Mouse (Mus musculus): ENCODE data around the gene Fblim1. TPM values are rescaled to one million over a fixed set of nuclear protein-coding genes. Genes with fewer than 3 reads are reported as not detected.
"Not testable (repeated sequence)": the region's sequence is repeated elsewhere in the genome, so short reads cannot be mapped to it uniquely, and the experiment has no call there.

The Fblim1 gene
- polyA plus RNA-seq, 1 experiment from 2014 or later: 90.1 TPM

- ATAC-seq (no peak), DNase-seq (ENCODE audit: low read depth, low spot score) (no peak)
- no peak for TF ChIP-seq CTCF (IDR thresholded peaks at IDR 0.05)
- in situ Hi-C loops (cut with MboI; ENCODE audit: low pct_unique_long_range_greater_than_20kb): loop anchor here (5.0 to 25.0 kb wide), 2 partner anchors 162 to 282 kb away; no protein-coding TSS in a partner anchor
- ChIA-PET CTCF (no interaction called here), POLR2A (interaction anchor here (0.7 to 0.8 kb wide), 2 partner anchors 9 to 163 kb away, joined by 3 read pairs; no protein-coding TSS in a partner anchor)
- H3K27me3 ChIP-seq: no peaks in the 10 kb centered on the region
Observed at GRCm38 (mm10) chr4:141568966-141569365, 36.9 kb downstream of the Fblim1 start.

- ATAC-seq; H3K27me3 ChIP-seq; POLR2A ChIA-PET; DNase-seq (ENCODE audit: low read depth, low spot score): not testable (repeated sequence)
- CTCF ChIA-PET: interaction anchor here (1.1 kb wide), 1 partner anchor 136 kb away, joined by 3 read pairs; no protein-coding TSS in a partner anchor
- in situ Hi-C loops (cut with MboI; ENCODE audit: low pct_unique_long_range_greater_than_20kb): loop anchor here (5.0 to 25.0 kb wide), 2 partner anchors 160 to 280 kb away; no protein-coding TSS in a partner anchor
Observed at GRCm38 (mm10) chr4:141567174-141567573, 38.7 kb downstream of the Fblim1 start.

DNA sequence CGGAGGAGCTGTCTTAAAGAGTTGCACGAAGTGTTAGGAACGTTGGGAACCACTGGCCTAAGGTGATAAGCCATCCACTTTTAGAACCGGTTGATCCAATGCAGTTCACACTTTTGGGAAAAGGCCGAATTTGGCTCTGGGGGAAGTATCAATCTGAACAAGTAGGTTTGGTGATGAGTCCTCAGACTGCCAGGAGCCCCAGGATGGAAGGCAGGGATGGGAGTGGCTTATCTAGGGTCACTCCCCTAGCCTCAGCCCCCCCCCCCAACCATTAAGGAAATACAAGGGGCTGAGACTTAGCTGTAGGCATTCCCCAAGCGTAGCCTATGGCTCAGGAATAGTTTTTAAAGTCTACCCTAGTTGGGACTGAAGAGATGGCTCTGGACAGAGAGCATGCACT is 39.7 kb downstream of the Fblim1 start:
- in situ Hi-C loops (cut with MboI; ENCODE audit: low pct_unique_long_range_greater_than_20kb): loop anchor here (5.0 to 25.0 kb wide), 2 partner anchors 159 to 279 kb away; no protein-coding TSS in a partner anchor
- ChIA-PET POLR2A (no interaction called here), CTCF (no interaction called here)

GRCm38 (mm10) chr4:141565325-141565724 is 40.6 kb downstream of the Fblim1 start:
- in situ Hi-C loops (cut with MboI; ENCODE audit: low pct_unique_long_range_greater_than_20kb): loop anchor here (5.0 to 25.0 kb wide), 2 partner anchors 158 to 278 kb away; no protein-coding TSS in a partner anchor
- ChIA-PET CTCF (interaction anchor here (1.4 to 1.5 kb wide), 2 partner anchors 10 to 13 kb away, joined by 3 to 4 read pairs; no protein-coding TSS in a partner anchor), POLR2A (no interaction called here)
- H3K27me3 ChIP-seq: no peaks in the 10 kb centered on the region
- no peak for TF ChIP-seq CTCF (IDR thresholded peaks at IDR 0.05)
- peak; percentile 29 for ATAC-seq
- no peak for DNase-seq (ENCODE audit: low read depth, low spot score)

More for the DNA sequence above, 39.7 kb downstream of the Fblim1 start:
- DNase-seq (ENCODE audit: low read depth, low spot score) (no peak), ATAC-seq (no peak)
- TF ChIP-seq CTCF (IDR thresholded peaks at IDR 0.05): no peak
- no peaks in the 10 kb centered on the region for H3K27me3 ChIP-seq

DNA sequence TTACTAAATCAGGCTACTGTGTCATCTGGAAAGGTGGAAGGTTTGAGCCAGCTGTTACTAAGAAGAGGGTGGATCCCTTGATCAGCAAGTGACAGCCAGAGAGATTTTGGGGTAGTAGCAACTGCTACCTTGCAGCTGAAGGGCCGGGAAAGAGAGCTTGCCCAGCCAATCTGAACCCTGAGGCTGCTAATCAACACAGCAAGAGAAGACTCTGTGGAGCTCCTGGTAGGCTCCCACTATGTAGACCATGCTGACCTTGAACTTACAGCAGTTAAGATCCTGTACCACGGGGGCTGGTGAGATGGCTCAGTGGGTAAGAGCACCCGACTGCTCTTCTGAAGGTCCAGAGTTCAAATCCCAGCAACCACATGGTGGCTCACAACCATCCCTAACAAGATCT is 41.2 kb downstream of the Fblim1 start:
- no peak for TF ChIP-seq CTCF (IDR thresholded peaks at IDR 0.05)
- H3K27me3 ChIP-seq: no peaks in the 10 kb centered on the region
- no peak for ATAC-seq
- ChIA-PET POLR2A (interaction anchor here (0.6 kb wide), 1 partner anchor 731 kb away, joined by 3 read pairs; no protein-coding TSS in a partner anchor), CTCF (interaction anchor here (1.4 to 1.5 kb wide), 2 partner anchors 11 to 13 kb away, joined by 3 to 4 read pairs; no protein-coding TSS in a partner anchor)
- in situ Hi-C loops (cut with MboI; ENCODE audit: low pct_unique_long_range_greater_than_20kb): loop anchor here (5.0 to 25.0 kb wide), 2 partner anchors 157 to 277 kb away; no protein-coding TSS in a partner anchor
- no peak for DNase-seq (ENCODE audit: low read depth, low spot score)

GRCm38 (mm10) chr4:141564209-141564608 is 41.7 kb downstream of the Fblim1 start:
- no peaks in the 10 kb centered on the region for H3K27me3 ChIP-seq
- DNase-seq (ENCODE audit: low read depth, low spot score): no peak
- TF ChIP-seq CTCF (IDR thresholded peaks at IDR 0.05): no peak
- CTCF ChIA-PET: interaction anchor here (1.4 to 1.5 kb wide), 3 partner anchors 11 to 157 kb away, joined by 3 to 4 read pairs (median 4); no protein-coding TSS in a partner anchor
- no peak for ATAC-seq
- in situ Hi-C loops (cut with MboI; ENCODE audit: low pct_unique_long_range_greater_than_20kb): loop anchor here (25.0 kb wide), 1 partner anchor 277 kb away; no protein-coding TSS in a partner anchor
- POLR2A ChIA-PET: interaction anchor here (0.6 to 1.1 kb wide), 2 partner anchors 8 to 730 kb away, joined by 3 read pairs; no protein-coding TSS in a partner anchor

GRCm38 (mm10) chr4:141562281-141562680 is 43.6 kb downstream of the Fblim1 start:
- POLR2A ChIA-PET: no interaction called here
- no peak for DNase-seq (ENCODE audit: low read depth, low spot score)
- H3K27me3 ChIP-seq: no peaks in the 10 kb centered on the region
- in situ Hi-C loops (cut with MboI; ENCODE audit: low pct_unique_long_range_greater_than_20kb): loop anchor here (25.0 kb wide), 1 partner anchor 275 kb away; no protein-coding TSS in a partner anchor
- no peak for ATAC-seq
- TF ChIP-seq CTCF (IDR thresholded peaks at IDR 0.05): no peak
- CTCF ChIA-PET: no interaction called here

- H3K27me3 ChIP-seq; CTCF ChIA-PET; ATAC-seq; DNase-seq (ENCODE audit: low read depth, low spot score): not testable (repeated sequence)
- in situ Hi-C loops (cut with MboI; ENCODE audit: low pct_unique_long_range_greater_than_20kb): loop anchor here (25.0 kb wide), 1 partner anchor 274 kb away; no protein-coding TSS in a partner anchor
- POLR2A ChIA-PET: interaction anchor here (0.6 to 1.1 kb wide), 2 partner anchors 14 to 129 kb away, joined by 3 to 5 read pairs; no protein-coding TSS in a partner anchor
Observed at GRCm38 (mm10) chr4:141561331-141561919, 44.5 kb downstream of the Fblim1 start.

DNA sequence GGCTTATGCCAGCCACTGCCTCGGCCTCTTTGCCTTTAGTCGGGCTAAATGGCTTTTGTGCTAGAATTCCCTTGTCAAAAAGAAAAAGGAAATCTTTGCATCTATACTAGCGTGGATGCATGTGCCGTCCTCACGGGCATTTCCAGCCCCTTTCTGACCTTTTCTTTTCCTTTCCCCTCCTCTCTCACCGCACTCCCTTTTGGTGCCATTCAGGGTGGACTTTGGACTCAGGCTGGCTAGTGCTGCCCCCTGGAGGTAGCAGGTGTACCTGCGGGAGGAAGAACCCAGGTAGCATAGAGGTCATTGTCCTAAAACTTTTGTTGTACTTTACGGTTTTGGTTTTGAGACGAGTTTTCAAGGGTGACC is 46.0 kb downstream of the Fblim1 start:
- TF ChIP-seq CTCF (IDR thresholded peaks at IDR 0.05): peak; percentile 79
- H3K27me3 ChIP-seq: no peaks in the 10 kb centered on the region
- CTCF ChIA-PET: interaction anchor here (1.1 to 1.6 kb wide), 2 partner anchors 13 to 60 kb away, joined by 3 to 4 read pairs; no protein-coding TSS in a partner anchor
- DNase-seq (ENCODE audit: low read depth, low spot score) (no peak), ATAC-seq (no peak)
- POLR2A ChIA-PET: interaction anchor here (1.1 to 1.2 kb wide), 3 partner anchors 9 to 128 kb away, joined by 3 to 5 read pairs (median 5); no protein-coding TSS in a partner anchor
- in situ Hi-C loops (cut with MboI; ENCODE audit: low pct_unique_long_range_greater_than_20kb): loop anchor here (5.0 to 25.0 kb wide), 2 partner anchors 73 to 273 kb away; no protein-coding TSS in a partner anchor

GRCm38 (mm10) chr4:141559131-141559897 is 46.6 kb downstream of the Fblim1 start:
- TF ChIP-seq CTCF (IDR thresholded peaks at IDR 0.05): no peak
- no peaks in the 10 kb centered on the region for H3K27me3 ChIP-seq
- POLR2A ChIA-PET: interaction anchor here (1.1 to 1.2 kb wide), 2 partner anchors 10 to 13 kb away, joined by 3 to 5 read pairs; no protein-coding TSS in a partner anchor
- DNase-seq (ENCODE audit: low read depth, low spot score): peak; percentile 94
- CTCF ChIA-PET: interaction anchor here (1.6 kb wide), 1 partner anchor 14 kb away, joined by 4 read pairs; no protein-coding TSS in a partner anchor
- in situ Hi-C loops (cut with MboI; ENCODE audit: low pct_unique_long_range_greater_than_20kb): loop anchor here (5.0 to 25.0 kb wide), 2 partner anchors 72 to 272 kb away; no protein-coding TSS in a partner anchor
- ATAC-seq: peak; percentile 79
